Mouse (Mus musculus) right cerebral cortex, postnatal 10 days (tissue): ENCODE results near the gene H2afb1.
"Not testable (repeated sequence)": the region's sequence is repeated elsewhere in the genome, so short reads cannot be mapped to it uniquely, and the experiment has no call there.

Source experiments
- DNase-seq, 2 experiments: peaks; one replicate each; pipeline ENCODE4 v3.0.0; 2021; ENCODE audit warnings: low spot score in 2 of 2

Gene H2afb1

DNA sequence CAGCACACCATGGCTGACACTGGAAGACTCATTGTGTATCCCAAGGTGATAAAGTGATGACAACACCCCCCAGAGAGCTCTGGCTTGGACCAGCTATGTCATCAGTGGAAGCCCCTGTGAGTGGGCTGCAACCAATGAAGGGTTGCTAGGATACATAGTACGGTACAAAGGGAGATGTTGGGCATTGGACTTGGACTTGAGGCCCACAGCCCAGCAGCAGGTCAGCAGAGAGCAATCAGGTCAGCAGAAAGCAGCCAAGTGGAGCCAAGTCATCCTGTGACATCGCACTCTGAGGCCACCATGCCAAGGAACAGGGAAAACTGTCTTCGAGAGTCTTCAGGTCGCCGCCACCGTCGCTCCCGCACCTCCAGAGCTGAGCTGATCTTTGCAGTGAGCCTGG, at the start of gene H2afb1:
Gene H2afb1, plus strand, starts transcription at position 301 of the 400 bp plus-strand sequence.
- DNase-seq = not testable (repeated sequence)

DNA sequence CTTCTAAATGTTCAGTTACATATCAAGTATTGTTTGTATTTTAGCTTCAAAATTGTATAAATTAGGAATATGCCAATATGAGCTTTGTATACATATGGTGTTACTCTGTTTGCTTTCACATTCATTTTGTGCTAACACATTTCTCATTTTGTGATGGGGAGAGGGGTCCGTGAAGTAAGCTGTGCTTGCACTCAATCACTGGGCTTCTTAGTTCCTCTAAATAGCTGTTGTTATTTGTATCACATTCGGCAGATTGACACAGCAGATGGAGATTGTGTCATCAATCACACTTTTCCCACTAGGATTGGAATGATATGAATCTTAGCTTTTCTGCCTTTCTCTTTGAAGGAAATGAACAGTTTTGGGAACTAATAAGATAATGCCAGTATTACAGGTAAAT, 21.5 kb downstream of the H2afb1 start:
- peak in 1 of 2 experiments; percentile 17 for DNase-seq
